Mouse (Mus musculus): ENCODE measurements at regions not wholly inside any gene's neighbourhood (a gene's known extent, or its start where the extent isn't known, plus 50 kb on each side); places are given as distances from the start of the nearest gene placed in this dataset.

DNA sequence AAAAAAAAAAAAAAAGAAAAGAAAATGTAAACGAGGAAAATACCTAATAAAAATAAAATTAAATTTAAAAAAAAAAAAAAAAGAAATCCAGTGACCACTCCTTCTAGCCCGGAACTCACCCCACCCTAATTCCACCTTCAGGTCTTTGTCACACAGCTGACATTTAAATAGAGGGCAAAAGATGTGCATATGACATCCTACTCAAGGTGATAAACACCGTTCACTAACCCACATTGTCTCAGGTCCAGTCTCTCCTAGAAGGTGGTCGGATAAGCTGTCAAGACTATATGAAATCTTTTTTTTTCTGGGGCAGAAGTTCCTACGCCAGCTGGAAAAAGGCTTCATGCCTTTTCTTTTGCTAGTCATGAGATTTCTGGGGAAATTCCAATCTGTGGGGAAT, 226.6 kb upstream of the Tbl1xr1 start:
- 88% methylated on average over 5 of the region's 5 CpGs for WGBS
- H3K27me3 ChIP-seq (ENCODE audit: control insufficient read depth, insufficient read depth, low read length): no peaks in the 10 kb centered on the region
- H3K36me3 ChIP-seq (ENCODE audit: control insufficient read depth, insufficient read depth, low read length): no peaks in the 10 kb centered on the region
- H3K27ac ChIP-seq (replicated peaks; ENCODE audit: insufficient read depth, low read depth, low read length): no peak overlapping the region
- no peaks in the 10 kb centered on the region for H3K4me1 ChIP-seq (ENCODE audit: control insufficient read depth, insufficient read depth, low read length)
- DNase-seq (ENCODE audit: extremely low read depth, low read depth, low spot score): no peak
- H3K4me3 ChIP-seq (ENCODE audit: insufficient read depth, low read depth, low read length): no peak overlapping the region
- no peak overlapping the region for H3K9ac ChIP-seq (ENCODE audit: low read depth, low read length)
- H3K79me2 ChIP-seq (ENCODE audit: control insufficient read depth, insufficient read depth, low read length): no peaks in the 10 kb centered on the region
- TF ChIP-seq POLR2A (IDR thresholded peaks at IDR 0.05; ENCODE audit: extremely low read depth, insufficient read depth, low read length) (no peak), CTCF (IDR thresholded peaks at IDR 0.05; ENCODE audit: low read depth, low read length) (no peak)

DNA sequence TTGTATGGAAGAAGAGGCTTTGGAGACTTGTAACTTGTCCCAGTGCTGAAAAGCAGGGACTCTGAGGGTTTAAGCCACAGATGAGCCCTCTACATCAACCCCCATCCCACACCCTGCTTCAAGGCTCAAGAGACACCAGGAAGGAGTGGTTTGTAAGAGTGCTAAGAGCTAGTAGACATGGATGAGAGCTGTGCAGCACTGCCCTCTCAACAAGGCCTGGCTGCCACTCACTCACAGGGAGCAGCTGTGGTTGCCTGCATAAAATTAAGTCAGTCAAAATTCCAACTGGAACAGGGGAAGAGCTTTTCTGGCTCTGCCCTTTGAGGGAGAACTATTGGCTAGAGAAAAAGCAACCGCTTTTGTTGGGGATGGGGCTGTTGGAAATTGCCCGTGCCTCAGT, 225.5 kb upstream of the Tbl1xr1 start:
- Histone ChIP-seq H3K27me3 (ENCODE audit: control insufficient read depth, insufficient read depth, low read length) (no peaks in the 10 kb centered on the region), H3K4me1 (ENCODE audit: control insufficient read depth, insufficient read depth, low read length) (no peaks in the 10 kb centered on the region), H3K27ac (replicated peaks; ENCODE audit: insufficient read depth, low read depth, low read length) (no peak overlapping the region), H3K9ac (ENCODE audit: low read depth, low read length) (no peak overlapping the region), H3K79me2 (ENCODE audit: control insufficient read depth, insufficient read depth, low read length) (no peaks in the 10 kb centered on the region), H3K4me3 (ENCODE audit: insufficient read depth, low read depth, low read length) (no peak overlapping the region), H3K36me3 (ENCODE audit: control insufficient read depth, insufficient read depth, low read length) (no peaks in the 10 kb centered on the region)
- no peak for DNase-seq (ENCODE audit: extremely low read depth, low read depth, low spot score)
- 97% methylated on average over 2 of the region's 2 CpGs for WGBS
- TF ChIP-seq CTCF (IDR thresholded peaks at IDR 0.05; ENCODE audit: low read depth, low read length): no peak
- TF ChIP-seq POLR2A (IDR thresholded peaks at IDR 0.05; ENCODE audit: extremely low read depth, insufficient read depth, low read length): no peak

DNA sequence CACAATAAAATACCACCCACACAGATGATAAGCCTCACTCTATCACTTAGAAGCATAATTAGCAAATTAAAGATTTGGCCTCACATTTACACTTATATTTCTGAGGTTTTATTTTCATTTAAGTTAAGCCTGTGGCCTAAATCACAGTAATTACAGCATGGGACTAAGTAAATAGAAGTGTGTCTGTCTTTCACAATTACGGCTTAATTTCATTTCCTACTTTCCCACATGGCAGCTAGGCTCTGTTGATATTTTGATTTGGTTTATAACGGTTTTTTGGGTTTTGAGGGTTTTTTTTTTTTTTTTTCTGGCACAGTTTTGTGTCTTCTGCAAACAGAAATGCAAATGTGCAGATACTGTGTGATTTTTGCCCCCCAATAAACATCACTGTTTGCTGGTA, 222.1 kb upstream of the Tbl1xr1 start:
- Histone ChIP-seq H3K4me3 (ENCODE audit: insufficient read depth, low read depth, low read length) (no peak overlapping the region), H3K27ac (replicated peaks; ENCODE audit: insufficient read depth, low read depth, low read length) (no peak overlapping the region), H3K27me3 (ENCODE audit: control insufficient read depth, insufficient read depth, low read length) (no peaks in the 10 kb centered on the region), H3K9ac (ENCODE audit: low read depth, low read length) (no peak overlapping the region), H3K79me2 (ENCODE audit: control insufficient read depth, insufficient read depth, low read length) (no peaks in the 10 kb centered on the region), H3K4me1 (ENCODE audit: control insufficient read depth, insufficient read depth, low read length) (no peaks in the 10 kb centered on the region), H3K36me3 (ENCODE audit: control insufficient read depth, insufficient read depth, low read length) (no peaks in the 10 kb centered on the region)
- WGBS: 82% methylated on average over 2 of the region's 2 CpGs
- TF ChIP-seq CTCF (IDR thresholded peaks at IDR 0.05; ENCODE audit: low read depth, low read length): no peak
- no peak for TF ChIP-seq POLR2A (IDR thresholded peaks at IDR 0.05; ENCODE audit: extremely low read depth, insufficient read depth, low read length)
- no peak for DNase-seq (ENCODE audit: extremely low read depth, low read depth, low spot score)

DNA sequence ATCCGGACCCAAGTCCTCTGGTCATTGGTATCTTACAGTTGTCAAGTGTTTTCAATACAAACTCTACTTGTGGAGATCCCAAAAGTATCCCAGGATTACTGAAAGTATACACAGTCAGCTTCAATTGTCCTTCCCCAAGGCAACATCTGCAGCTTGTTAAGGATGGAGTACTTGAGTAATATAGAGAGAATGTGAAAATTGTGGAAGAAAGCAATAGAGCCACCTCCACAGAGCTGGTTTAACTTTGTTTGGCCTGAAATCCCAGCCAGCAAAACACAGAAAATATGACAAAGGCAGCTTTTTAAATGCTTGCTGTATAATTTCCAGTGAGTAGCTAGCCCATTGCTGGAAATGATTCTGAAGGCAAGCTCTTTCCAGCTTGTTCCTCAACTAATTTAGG, 217.0 kb upstream of the Tbl1xr1 start:
- H3K27ac ChIP-seq (replicated peaks; ENCODE audit: insufficient read depth, low read depth, low read length): no peak overlapping the region
- H3K4me1 ChIP-seq (ENCODE audit: control insufficient read depth, insufficient read depth, low read length): no peaks in the 10 kb centered on the region
- H3K4me3 ChIP-seq (ENCODE audit: insufficient read depth, low read depth, low read length): no peak overlapping the region
- no peaks in the 10 kb centered on the region for H3K36me3 ChIP-seq (ENCODE audit: control insufficient read depth, insufficient read depth, low read length)
- no peak for TF ChIP-seq CTCF (IDR thresholded peaks at IDR 0.05; ENCODE audit: low read depth, low read length)
- TF ChIP-seq POLR2A (IDR thresholded peaks at IDR 0.05; ENCODE audit: extremely low read depth, insufficient read depth, low read length): no peak
- no peaks in the 10 kb centered on the region for H3K27me3 ChIP-seq (ENCODE audit: control insufficient read depth, insufficient read depth, low read length)
- H3K79me2 ChIP-seq (ENCODE audit: control insufficient read depth, insufficient read depth, low read length): no peaks in the 10 kb centered on the region
- DNase-seq (ENCODE audit: extremely low read depth, low read depth, low spot score): no peak
- no peak overlapping the region for H3K9ac ChIP-seq (ENCODE audit: low read depth, low read length)
- WGBS: 97% methylated on average over 1 of the region's 1 CpGs

DNA sequence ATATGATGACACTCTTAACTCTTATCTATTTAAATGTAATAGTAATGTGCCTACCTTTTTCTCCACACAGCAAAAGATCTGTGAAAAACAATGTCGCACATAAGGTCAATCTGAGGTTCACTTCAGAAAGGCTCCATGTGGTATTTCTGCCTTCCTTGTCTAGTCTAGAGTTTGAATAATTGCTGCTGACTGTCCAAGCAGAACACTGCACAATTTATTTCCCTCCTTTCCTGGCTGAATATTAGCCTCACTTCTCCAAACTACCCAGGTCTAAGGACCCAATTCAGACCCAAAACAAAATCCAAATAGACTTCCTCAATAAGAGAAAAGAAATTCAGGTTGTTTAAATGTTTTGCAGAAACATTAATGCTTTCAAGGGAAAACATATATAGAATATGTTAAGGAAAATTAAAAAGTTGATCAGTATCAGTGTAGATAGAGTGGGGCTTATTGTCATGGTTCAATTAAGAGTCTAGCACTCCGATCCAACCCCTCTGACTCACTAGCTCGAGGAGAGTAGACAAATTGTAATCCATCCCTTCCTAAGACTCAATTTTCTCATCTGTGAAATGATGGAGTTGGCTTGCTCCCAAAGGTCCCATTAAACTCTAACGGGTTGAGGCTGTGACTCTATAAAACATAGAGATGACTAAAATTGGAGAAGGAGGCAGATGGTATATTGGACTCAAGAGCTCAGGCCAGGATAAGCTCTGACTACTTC, 215.4 kb upstream of the Tbl1xr1 start:
- Histone ChIP-seq H3K27me3 (ENCODE audit: control insufficient read depth, insufficient read depth, low read length) (no peaks in the 10 kb centered on the region), H3K27ac (replicated peaks; ENCODE audit: insufficient read depth, low read depth, low read length) (no peak overlapping the region), H3K79me2 (ENCODE audit: control insufficient read depth, insufficient read depth, low read length) (no peaks in the 10 kb centered on the region), H3K9ac (ENCODE audit: low read depth, low read length) (no peak overlapping the region), H3K36me3 (ENCODE audit: control insufficient read depth, insufficient read depth, low read length) (no peaks in the 10 kb centered on the region), H3K4me1 (ENCODE audit: control insufficient read depth, insufficient read depth, low read length) (no peaks in the 10 kb centered on the region), H3K4me3 (ENCODE audit: insufficient read depth, low read depth, low read length) (no peak overlapping the region)
- WGBS: 91% methylated on average over 4 of the region's 4 CpGs
- TF ChIP-seq POLR2A (IDR thresholded peaks at IDR 0.05; ENCODE audit: extremely low read depth, insufficient read depth, low read length) (no peak), CTCF (IDR thresholded peaks at IDR 0.05; ENCODE audit: low read depth, low read length) (no peak)
- DNase-seq (ENCODE audit: extremely low read depth, low read depth, low spot score): no peak

DNA sequence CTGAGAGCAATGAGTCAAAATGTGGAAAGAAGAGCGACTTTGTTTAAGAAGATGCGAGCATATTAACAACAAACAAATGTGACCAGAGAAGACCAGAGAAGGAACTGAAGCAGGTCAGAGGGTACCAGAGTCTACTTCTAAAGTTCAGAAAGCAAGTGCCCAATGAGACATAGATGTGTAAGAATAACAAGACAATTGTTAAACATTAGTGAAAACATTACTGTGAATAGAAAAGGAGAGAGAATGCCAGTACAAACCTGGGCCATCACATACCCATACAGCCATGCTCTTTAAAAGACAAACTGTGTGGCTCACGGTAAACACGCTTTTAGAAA, 214.8 kb upstream of the Tbl1xr1 start:
- WGBS: 92% methylated on average over 4 of the region's 4 CpGs
- H3K27me3 ChIP-seq (ENCODE audit: control insufficient read depth, insufficient read depth, low read length): no peaks in the 10 kb centered on the region
- no peak for DNase-seq (ENCODE audit: extremely low read depth, low read depth, low spot score)
- H3K36me3 ChIP-seq (ENCODE audit: control insufficient read depth, insufficient read depth, low read length): no peaks in the 10 kb centered on the region
- H3K27ac ChIP-seq (replicated peaks; ENCODE audit: insufficient read depth, low read depth, low read length): no peak overlapping the region
- H3K4me3 ChIP-seq (ENCODE audit: insufficient read depth, low read depth, low read length): no peak overlapping the region
- TF ChIP-seq POLR2A (IDR thresholded peaks at IDR 0.05; ENCODE audit: extremely low read depth, insufficient read depth, low read length): no peak
- no peak for TF ChIP-seq CTCF (IDR thresholded peaks at IDR 0.05; ENCODE audit: low read depth, low read length)
- H3K9ac ChIP-seq (ENCODE audit: low read depth, low read length): no peak overlapping the region
- H3K4me1 ChIP-seq (ENCODE audit: control insufficient read depth, insufficient read depth, low read length): no peaks in the 10 kb centered on the region
- H3K79me2 ChIP-seq (ENCODE audit: control insufficient read depth, insufficient read depth, low read length): no peaks in the 10 kb centered on the region
